Mouse (Mus musculus) heart, postnatal 0 days (tissue): Measurements from ENCODE around the gene Rptor. TPM values are rescaled to one million over a fixed set of nuclear protein-coding genes. Genes with fewer than 3 reads are reported as not detected.

Experiments
- ATAC-seq: fragments of 200-750 bp; cut with Nextera tagmentation; 2 replicates; pipeline ENCODE4 v1.8.0; 2017; ENCODE audit warnings: low read depth, moderate number of reproducible peaks, moderate library complexity; ENCODE audit not compliant: insufficient read depth
- DNase-seq: peaks from one replicate; pipeline ENCODE4 v3.0.0-alpha.2; 2016; ENCODE audit warnings: low spot score
- H3K27ac ChIP-seq: fragments of 300-500 bp; sonication (generic); 2 replicates; pipeline ENCODE4 v1.5.1; 2014; ENCODE audit warnings: low read depth, mild to moderate bottlenecking
- H3K27me3 ChIP-seq: fragments of 300-500 bp; sonication (generic); 2 replicates; pipeline ENCODE4 v1.6.1; 2014; ENCODE audit warnings: low read length, mixed read lengths; ENCODE audit not compliant: control insufficient read depth, insufficient read depth
- H3K36me3 ChIP-seq: fragments of 300-500 bp; sonication (generic); replicated peaks from 2 replicates; pipeline ENCODE4 v1.6.1; 2014; ENCODE audit warnings: low read length, mixed read lengths; ENCODE audit not compliant: control insufficient read depth, insufficient read depth
- H3K4me1 ChIP-seq: fragments of 300-500 bp; sonication (generic); 2 replicates; pipeline ENCODE4 v1.6.1; 2014; ENCODE audit warnings: antibody characterized with exemption; ENCODE audit not compliant: control insufficient read depth, insufficient read depth
- H3K4me2 ChIP-seq: fragments of 300-500 bp; sonication (generic); 2 replicates; pipeline ENCODE4 v1.6.1; 2014; ENCODE audit warnings: low read depth, mild to moderate bottlenecking, low read length, moderate library complexity
- H3K4me3 ChIP-seq: fragments of 300-500 bp; sonication (generic); 2 replicates; pipeline ENCODE4 v1.5.1; 2014; ENCODE audit warnings: low read depth, low read length
- H3K9ac ChIP-seq: fragments of 300-500 bp; sonication (generic); replicated peaks from 2 replicates; pipeline ENCODE4 v1.6.1; 2014; ENCODE audit warnings: low read depth, low read length, mixed read lengths
- H3K9me3 ChIP-seq: fragments of 300-500 bp; sonication (generic); replicated peaks from 2 replicates; pipeline ENCODE4 v1.6.1; 2016; ENCODE audit warnings: low read length; ENCODE audit not compliant: control insufficient read depth
- CTCF ChIP-seq: IDR thresholded peaks from 2 replicates; pipeline ENCODE4 v1.5.1; 2016; ENCODE audit warnings: antibody characterized with exemption, control low read depth, low read depth
- EP300 ChIP-seq: IDR thresholded peaks from 2 replicates; pipeline ENCODE4 v1.6.1; 2016; ENCODE audit warnings: antibody characterized with exemption, low read depth
- WGBS: fragments of 180-500 bp; shearing (Covaris S2); extraction: QIAGEN DNeasy Blood & Tissue Kit; methylation state at CpG from one replicate; pipeline ENCODE4 v1.1.7; 2014; 5-methylcytosine and 5-hydroxymethylcytosine counted together
- polyA plus RNA-seq: library from polyadenylated mRNA; unstranded; fragments of >200 nt; fragmentation: Nextera tagmentation; extraction: Ambion mirVana; gene quantifications from 2 replicates; pipeline ENCODE4 v1.2.1, GENCODE M21; 2015
- total RNA-seq: library from RNA; depleted of rRNA; stranded (reverse); fragments of >200 nt; gene quantifications from 2 replicates; pipeline ENCODE4 v1.2.3, GENCODE M21; 2014; ENCODE audit warnings: low replicate concordance

Rptor gene
- total and polyA plus RNA-seq, 2 experiments from 2014 or later: 4.8 to 39.8 TPM

GRCm38 (mm10) chr11:119624401-119624800 lies 21.7 kb downstream of the Rptor start:
- peaks cover 5% of the 10 kb centered on the region for H3K36me3 ChIP-seq
- H3K9ac ChIP-seq: no peak overlapping the region
- peaks cover 14% of the 10 kb centered on the region; the same call in 1 of the 2 replicates for H3K4me1 ChIP-seq
- no peak overlapping the region for H3K27ac ChIP-seq
- ATAC-seq: no peak
- DNase-seq: no peak
- no peak overlapping the region for H3K4me3 ChIP-seq
- no peak overlapping the region for H3K4me2 ChIP-seq
- 65% methylated on average over 4 of the region's 4 CpGs for WGBS
- no peaks in the 10 kb centered on the region for H3K9me3 ChIP-seq
- no peaks in the 10 kb centered on the region for H3K27me3 ChIP-seq
- TF ChIP-seq EP300: no peak
- no peak for TF ChIP-seq CTCF

GRCm38 (mm10) chr11:119624955-119625354 lies 22.2 kb downstream of the Rptor start:
- no peak overlapping the region for H3K4me2 ChIP-seq
- peaks cover 14% of the 10 kb centered on the region; the same call in 1 of the 2 replicates for H3K4me1 ChIP-seq
- peaks cover 5% of the 10 kb centered on the region for H3K36me3 ChIP-seq
- H3K27ac ChIP-seq: no peak overlapping the region
- H3K9me3 ChIP-seq: no peaks in the 10 kb centered on the region
- H3K4me3 ChIP-seq: no peak overlapping the region
- H3K27me3 ChIP-seq: no peaks in the 10 kb centered on the region
- ATAC-seq (no peak), DNase-seq (no peak)
- 0 out of 2 replicates have a peak overlapping the region, but pooled peaks have one; percentile 33 for H3K9ac ChIP-seq
- 27% methylated on average over 3 of the region's 3 CpGs for WGBS
- no peak for TF ChIP-seq EP300
- TF ChIP-seq CTCF: no peak

GRCm38 (mm10) chr11:119625476-119625875 lies 22.8 kb downstream of the Rptor start:
- H3K36me3 ChIP-seq: peaks cover 5% of the 10 kb centered on the region
- H3K9ac ChIP-seq: no peak overlapping the region
- TF ChIP-seq CTCF: no peak
- no peak for TF ChIP-seq EP300
- H3K4me1 ChIP-seq: peaks cover 14% of the 10 kb centered on the region; the same call in 1 of the 2 replicates
- DNase-seq: no peak
- WGBS: 40% methylated on average over 6 of the region's 6 CpGs
- H3K27me3 ChIP-seq: no peaks in the 10 kb centered on the region
- H3K9me3 ChIP-seq: no peaks in the 10 kb centered on the region
- ATAC-seq: no peak
- no peak overlapping the region for H3K4me2 ChIP-seq
- no peak overlapping the region for H3K27ac ChIP-seq
- no peak overlapping the region for H3K4me3 ChIP-seq

GRCm38 (mm10) chr11:119625943-119626342 lies 23.2 kb downstream of the Rptor start:
- Histone ChIP-seq H3K27ac (no peak overlapping the region), H3K9me3 (no peaks in the 10 kb centered on the region), H3K4me2 (no peak overlapping the region), H3K27me3 (no peaks in the 10 kb centered on the region), H3K9ac (no peak overlapping the region), H3K4me1 (peaks cover 14% of the 10 kb centered on the region; the same call in 1 of the 2 replicates), H3K36me3 (peaks cover 5% of the 10 kb centered on the region), H3K4me3 (no peak overlapping the region)
- DNase-seq (no peak), ATAC-seq (no peak)
- 81% methylated on average over 6 of the region's 6 CpGs for WGBS
- no peak for TF ChIP-seq EP300
- no peak for TF ChIP-seq CTCF

GRCm38 (mm10) chr11:119627243-119627642 lies 24.5 kb downstream of the Rptor start:
- H3K36me3 ChIP-seq: peaks cover 5% of the 10 kb centered on the region
- H3K4me2 ChIP-seq: no peak overlapping the region
- H3K4me1 ChIP-seq: peaks cover 19% of the 10 kb centered on the region; the same call in 1 of the 2 replicates
- TF ChIP-seq EP300 (no peak), CTCF (peak; percentile 25; the same call in 1 of the 2 replicates)
- no peak overlapping the region for H3K27ac ChIP-seq
- no peaks in the 10 kb centered on the region for H3K27me3 ChIP-seq
- 65% methylated on average over 3 of the region's 3 CpGs for WGBS
- no peak for ATAC-seq
- no peak for DNase-seq
- H3K9me3 ChIP-seq: no peaks in the 10 kb centered on the region
- no peak overlapping the region for H3K9ac ChIP-seq
- H3K4me3 ChIP-seq: no peak overlapping the region

GRCm38 (mm10) chr11:119629072-119629471 lies 26.4 kb downstream of the Rptor start:
- H3K4me1 ChIP-seq: peaks cover 19% of the 10 kb centered on the region; the same call in 1 of the 2 replicates
- no peak overlapping the region for H3K4me3 ChIP-seq
- H3K4me2 ChIP-seq: no peak overlapping the region
- no peaks in the 10 kb centered on the region for H3K9me3 ChIP-seq
- DNase-seq (no peak), ATAC-seq (no peak)
- H3K27me3 ChIP-seq: no peaks in the 10 kb centered on the region
- no peak for TF ChIP-seq CTCF
- no peak for TF ChIP-seq EP300
- H3K27ac ChIP-seq: no peak overlapping the region
- H3K9ac ChIP-seq: no peak overlapping the region
- WGBS: 85% methylated on average over 3 of the region's 3 CpGs
- peaks cover 5% of the 10 kb centered on the region for H3K36me3 ChIP-seq
